Mouse (Mus musculus) spleen, postnatal 10 days (tissue): ENCODE measurements around the gene Lypd4.
"Not testable (repeated sequence)": the region's sequence is repeated elsewhere in the genome, so short reads cannot be mapped to it uniquely, and the experiment has no call there.

Source experiments
- DNase-seq, 2 experiments: peaks; one replicate each; pipeline ENCODE4 v3.0.0; 2021 to 2022; ENCODE audit warnings: low spot score in 2 of 2

Gene Lypd4

DNA sequence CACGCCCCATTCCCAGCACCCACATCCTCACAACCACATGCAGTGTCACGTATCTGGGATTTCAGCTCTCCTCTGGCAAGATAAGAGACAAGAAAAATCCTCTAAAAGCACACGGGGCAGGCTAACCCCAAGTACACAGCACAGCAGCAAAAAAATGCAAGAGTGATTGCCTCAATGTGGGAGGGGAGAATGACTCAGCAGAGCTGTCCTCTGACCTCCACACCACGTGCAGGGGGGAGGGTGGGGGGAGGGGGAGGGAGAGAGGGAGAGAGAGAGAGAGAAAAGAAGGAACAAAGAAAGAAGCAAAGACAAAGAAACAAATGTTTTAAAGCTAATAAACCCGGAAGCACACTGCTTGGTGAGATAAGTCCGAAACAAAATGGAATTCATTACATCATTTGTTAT is 18.8 kb downstream of the Lypd4 start:
- peak; percentile 31 to 41 for DNase-seq

DNA sequence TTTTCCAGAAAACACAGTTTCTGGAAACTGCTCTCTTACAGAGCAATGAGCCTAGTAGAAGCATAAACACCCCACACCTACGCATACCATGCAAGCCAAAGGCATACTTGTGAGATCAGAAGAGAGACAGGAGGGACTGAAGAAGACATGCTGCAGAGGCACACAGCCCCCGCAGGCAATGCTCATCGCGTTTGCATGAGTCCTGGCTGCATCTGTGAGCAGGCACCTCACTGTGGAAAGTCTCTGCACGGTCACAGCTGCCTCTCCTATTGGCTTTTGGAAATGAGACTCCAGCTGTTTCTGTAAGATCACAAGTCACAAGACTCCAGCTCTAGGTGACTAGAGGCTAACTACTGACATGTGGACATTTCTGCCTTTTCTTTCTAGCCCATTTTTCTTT is 19.6 kb downstream of the Lypd4 start:
- no peak for DNase-seq

DNA sequence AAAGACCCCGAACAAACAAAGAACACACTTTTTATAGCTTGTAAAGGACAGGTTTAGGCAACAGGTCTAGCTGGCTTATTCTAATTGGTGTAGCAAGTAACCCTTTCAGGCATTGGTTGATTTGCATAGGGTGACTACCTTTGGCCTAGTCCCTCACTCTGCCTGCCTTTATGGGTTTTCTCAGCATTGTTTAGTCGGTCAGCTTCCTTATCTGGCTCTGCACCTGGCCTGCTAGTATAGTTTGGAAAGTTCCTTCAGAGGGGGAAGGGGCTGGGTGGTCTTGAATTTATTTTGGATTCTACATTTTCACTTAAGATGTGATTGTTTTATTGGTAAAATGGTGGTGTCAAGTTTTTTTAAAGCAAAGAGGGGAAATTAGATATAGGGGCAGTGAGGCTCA is 23.2 kb downstream of the Lypd4 start:
- DNase-seq, result not testable (repeated sequence)

DNA sequence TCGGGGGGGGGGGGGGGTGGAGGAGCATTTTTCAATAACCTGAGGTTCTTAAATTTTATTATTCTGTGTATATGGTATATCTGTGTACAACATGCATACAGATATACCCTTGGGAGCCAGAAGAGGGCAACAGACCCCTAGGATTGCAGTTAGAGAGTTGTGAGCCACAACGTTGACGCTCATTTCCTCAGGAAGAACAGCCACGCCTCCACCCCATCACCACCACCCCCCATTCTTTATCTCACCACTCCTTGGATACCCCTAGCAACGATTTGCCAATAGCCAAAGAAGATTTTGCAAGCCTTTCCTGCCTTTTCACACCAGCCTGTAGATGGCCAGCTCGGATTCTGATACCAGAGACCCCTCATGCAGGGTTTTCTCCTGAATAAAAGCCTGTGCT is 24.0 kb downstream of the Lypd4 start:
- DNase-seq, result peak in 1 of 2 experiments; percentile 41

DNA sequence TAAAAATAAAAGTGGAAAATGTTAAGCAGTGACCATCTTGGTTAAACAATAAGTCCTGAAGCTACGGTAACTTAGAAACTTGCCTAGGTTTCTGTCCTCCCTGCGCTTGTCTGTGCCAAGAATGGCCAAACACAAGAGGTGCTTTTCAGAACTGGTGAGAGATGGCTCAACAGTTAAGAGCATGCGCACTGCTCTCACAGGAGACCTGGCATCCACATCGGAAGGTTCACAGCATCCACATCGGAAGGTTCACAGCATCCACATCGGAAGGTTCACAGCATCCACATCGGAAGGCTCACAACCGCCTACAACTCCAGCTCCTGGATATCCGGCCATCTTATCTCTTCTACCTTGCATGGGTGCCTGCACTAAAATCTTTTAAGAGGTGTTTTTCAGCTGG is 24.6 kb downstream of the Lypd4 start:
- DNase-seq, result no peak

DNA sequence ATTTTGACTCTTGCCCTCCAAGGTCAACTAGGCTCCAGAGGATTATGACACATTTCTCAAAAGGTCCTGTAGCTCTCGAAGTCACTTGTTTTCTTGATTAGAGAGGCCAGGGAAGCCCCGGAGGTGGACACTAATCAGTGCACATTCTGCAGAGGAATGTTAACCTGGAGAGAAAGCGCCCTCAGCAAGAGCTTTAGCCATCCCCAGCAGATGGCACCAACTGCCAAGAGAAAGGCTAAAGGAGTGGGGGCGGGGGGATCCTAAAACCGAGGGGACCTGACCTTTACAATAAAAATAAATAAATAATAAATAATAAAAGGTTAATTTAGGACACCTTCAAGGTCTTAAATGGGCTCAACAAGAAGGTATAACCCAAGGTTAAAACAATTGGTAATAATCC is 25.6 kb downstream of the Lypd4 start:
- DNase-seq, result no peak

DNA sequence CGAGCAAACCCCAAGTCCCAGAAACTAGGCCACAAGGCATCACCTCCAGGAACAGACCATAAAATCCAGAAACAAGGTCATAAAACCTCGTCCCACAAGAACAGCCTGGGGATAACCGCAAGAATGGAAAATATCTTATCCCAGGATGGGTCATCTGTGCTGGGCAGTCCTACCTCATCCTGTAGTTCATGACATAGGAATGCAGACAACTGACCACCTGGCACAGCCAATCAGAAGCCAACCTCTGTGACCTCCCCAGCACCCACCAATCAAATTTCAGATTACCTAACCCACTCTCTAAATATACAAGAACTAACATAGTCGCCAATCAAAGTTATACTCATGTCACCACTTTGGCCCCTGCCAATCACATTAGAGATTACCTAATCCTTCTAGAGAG is 28.7 kb downstream of the Lypd4 start:
- DNase-seq, result no peak

DNA sequence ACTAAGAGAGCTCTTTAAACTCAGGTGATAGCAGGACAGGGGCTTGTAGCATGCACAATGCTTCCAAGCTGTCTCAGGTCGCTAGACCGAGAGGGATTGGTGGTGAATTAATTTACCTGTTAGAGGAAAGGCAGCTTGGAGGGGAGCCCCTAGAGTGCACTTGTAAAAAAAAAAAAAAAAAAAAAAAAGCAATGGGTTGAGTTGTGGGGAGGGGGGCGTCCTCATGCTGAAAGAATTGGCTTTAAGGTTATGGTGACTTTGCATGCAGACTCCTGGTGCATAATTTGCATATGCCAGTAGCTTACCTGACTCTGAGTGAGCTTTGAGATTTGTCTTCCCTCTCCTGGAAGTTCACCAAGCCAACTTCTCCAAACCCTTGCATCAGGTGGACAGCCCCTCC is 29.4 kb downstream of the Lypd4 start:
- no peak for DNase-seq

DNA sequence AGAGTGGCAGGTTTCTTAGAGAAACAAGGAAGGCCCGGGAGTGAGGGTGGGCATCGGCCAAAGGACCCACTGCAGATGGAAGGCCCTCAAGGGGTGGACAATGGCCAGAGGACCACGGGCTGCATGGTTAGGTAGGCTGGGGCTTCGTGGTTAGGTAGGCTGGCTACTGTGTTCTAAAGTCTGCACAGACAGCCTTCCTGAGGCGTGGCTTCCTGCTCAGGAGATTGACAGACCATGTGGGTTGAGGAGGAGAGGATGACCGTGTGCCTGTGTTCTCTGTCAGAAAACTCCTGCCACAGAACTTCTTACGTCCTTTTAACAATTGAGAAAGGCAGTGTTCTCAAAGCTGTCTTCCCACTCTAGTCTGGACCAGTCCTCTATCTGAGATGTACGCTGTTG is 30.3 kb downstream of the Lypd4 start:
- DNase-seq, result peak in 1 of 2 experiments; percentile 26

DNA sequence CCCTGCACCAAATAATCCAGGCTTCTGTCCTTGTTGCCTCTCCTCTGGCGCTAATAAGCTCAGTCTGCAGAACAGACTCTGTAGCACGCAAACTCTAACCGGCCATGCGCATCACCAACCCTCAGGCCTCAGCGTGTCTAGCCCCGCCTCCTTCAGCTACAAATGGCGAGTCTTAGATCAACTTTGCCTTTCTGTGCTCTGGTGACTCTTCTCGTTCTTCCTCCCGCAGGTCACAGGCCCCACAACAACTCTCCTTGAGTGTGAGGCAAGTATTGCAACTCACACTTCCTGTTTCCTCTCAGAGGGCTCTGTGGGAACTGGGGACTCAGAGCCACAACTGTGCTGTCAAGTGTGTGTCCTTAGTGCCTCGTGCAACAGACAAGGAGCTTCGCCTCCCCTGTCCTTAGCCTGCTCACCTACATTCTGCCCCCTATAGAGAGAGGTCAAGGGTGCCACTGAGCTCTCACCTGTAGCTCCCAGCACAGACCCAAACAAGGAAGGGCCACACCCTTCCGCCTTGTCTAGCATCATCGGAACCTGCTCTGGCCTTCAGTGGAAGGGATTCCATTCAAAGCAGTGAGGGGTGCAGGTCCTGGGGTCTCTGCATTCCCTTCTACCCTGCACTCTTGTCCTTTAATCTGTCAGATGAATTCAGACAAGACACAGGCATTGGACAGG is 30.9 kb downstream of the Lypd4 start:
- DNase-seq, result peak in 1 of 2 experiments; percentile 62

DNA sequence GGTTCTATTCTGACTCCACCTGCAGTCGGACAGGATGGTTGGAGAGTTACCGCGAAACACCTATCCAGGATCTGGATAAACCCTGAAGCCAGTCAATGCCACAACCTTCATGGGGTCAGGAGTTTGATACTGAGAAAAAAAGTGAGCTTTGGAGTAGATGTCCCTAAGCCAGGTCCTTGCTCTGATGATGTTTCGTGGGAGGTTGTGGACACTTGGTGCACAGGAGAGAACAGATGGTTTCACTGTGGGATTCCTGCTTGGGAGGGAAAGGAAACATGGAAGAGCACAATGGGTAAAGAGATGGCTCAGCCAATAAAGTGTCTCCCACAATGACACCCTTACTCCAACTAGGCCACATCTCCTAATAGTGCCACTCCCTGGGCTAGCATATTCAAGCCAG is 42.6 kb downstream of the Lypd4 start:
- DNase-seq, result no peak

DNA sequence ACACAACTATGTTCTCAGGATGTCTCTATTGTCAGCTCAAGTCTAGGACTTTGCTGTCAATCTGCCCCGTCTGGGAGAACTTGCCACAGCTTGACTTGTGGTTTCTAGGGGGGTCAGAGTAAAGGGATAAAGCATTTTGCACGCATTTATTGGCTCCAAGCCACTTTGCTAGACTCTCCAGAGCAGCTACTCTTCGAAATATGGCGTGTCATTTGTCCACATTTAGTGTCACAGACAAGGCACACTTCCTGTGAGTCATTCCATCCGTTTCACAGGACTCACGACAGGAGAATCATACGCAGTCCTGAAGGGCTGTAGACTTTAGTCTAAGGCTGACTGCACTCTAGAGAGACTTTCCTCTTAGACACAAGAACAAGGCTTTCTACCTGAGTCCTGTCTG is 45.3 kb downstream of the Lypd4 start:
- DNase-seq, result no peak

DNA sequence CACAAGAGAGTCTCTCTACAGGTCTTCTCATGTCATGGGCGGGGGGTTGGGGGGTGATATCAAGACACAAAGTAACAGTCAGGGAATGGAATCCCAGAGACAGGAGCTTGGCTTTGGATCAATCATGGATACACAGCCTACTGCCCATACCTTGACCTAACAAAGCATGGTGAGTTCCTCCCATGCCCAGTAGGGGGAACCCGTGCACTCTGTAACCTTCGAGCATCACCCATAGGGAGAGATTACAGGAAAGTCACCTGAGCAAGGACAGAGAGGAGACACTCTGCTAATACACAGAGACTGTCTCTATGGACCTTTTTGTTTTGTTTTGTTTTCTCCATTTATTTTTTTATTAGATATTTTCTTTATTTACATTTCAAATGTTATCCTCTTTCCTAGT is 52.2 kb downstream of the Lypd4 start:
- peak; percentile 78 to 87 for DNase-seq
